Mouse (Mus musculus): ENCODE results near the gene Rars2.

GRCm38 (mm10) chr4:34626401-34626800 lies 11.6 kb downstream of the Rars2 start:
- TF ChIP-seq CTCF (IDR thresholded peaks at IDR 0.05; ENCODE audit: low read depth) (no peak), EP300 (optimal IDR thresholded peaks at IDR 0.05) (no peak)
